Mouse (Mus musculus) lung, adult 2 months (tissue): Measurements from ENCODE around the gene Rnf168.

Experiments
- CTCF ChIP-seq: fragments of 200-500 bp; IDR thresholded peaks from 2 replicates; pipeline ENCODE4 v1.5.1; 2011; ENCODE audit warnings: mild to moderate bottlenecking, low read length, control low read depth; ENCODE audit not compliant: insufficient read depth
- POLR2A ChIP-seq: fragments of 200-500 bp; IDR thresholded peaks from 2 replicates; pipeline ENCODE4 v1.6.1; 2011; ENCODE audit warnings: low read depth, mild to moderate bottlenecking, control low read depth, low read length, borderline replicate concordance; ENCODE audit errors: extremely low read depth

- TF ChIP-seq CTCF: no peak
- peak; percentile 71; the same call in 1 of the 2 replicates for TF ChIP-seq POLR2A
Measured at GRCm38 (mm10) chr16:32277308-32278256, at the start of gene Rnf168.
